Mouse (Mus musculus) limb, embryonic 14.5 days (tissue): ENCODE results near the gene Slc16a5. TPM values are rescaled to one million over a fixed set of nuclear protein-coding genes. Genes with fewer than 3 reads are reported as not detected.
A peak's percentile ranks its signal among the peaks of the same experiment; 100 is the strongest.
"Not testable (repeated sequence)": the region's sequence is repeated elsewhere in the genome, so short reads cannot be mapped to it uniquely, and the experiment has no call there.

ENCODE experiments used
- ATAC-seq: fragments of 200-750 bp; cut with Nextera tagmentation; 2 replicates; pipeline ENCODE4 v1.8.0; 2017; ENCODE audit warnings: low read depth, moderate number of reproducible peaks, moderate TSS enrichment; ENCODE audit not compliant: low FRiP score
- DNase-seq: peaks from one replicate; pipeline ENCODE4 v3.0.0-alpha.2; 2015; ENCODE audit warnings: low spot score
- H3K27ac ChIP-seq: fragments of 300-500 bp; sonication (generic); replicated peaks from 2 replicates; pipeline ENCODE4 v1.5.1; 2014; ENCODE audit warnings: low read depth, mild to moderate bottlenecking, low read length, moderate library complexity, mixed read lengths
- H3K27me3 ChIP-seq: fragments of 300-500 bp; sonication (generic); 2 replicates; pipeline ENCODE4 v1.6.1; 2014; ENCODE audit warnings: low read length, mixed read lengths; ENCODE audit not compliant: control insufficient read depth, insufficient read depth
- H3K36me3 ChIP-seq: fragments of 300-500 bp; sonication (generic); 2 replicates; pipeline ENCODE4 v1.6.1; 2014; ENCODE audit warnings: mild to moderate bottlenecking, low read length, moderate library complexity, mixed read lengths; ENCODE audit not compliant: control insufficient read depth, insufficient read depth
- H3K4me1 ChIP-seq: fragments of 300-500 bp; sonication (generic); 2 replicates; pipeline ENCODE4 v1.6.1; 2014; ENCODE audit warnings: antibody characterized with exemption, low read length, mixed read lengths; ENCODE audit not compliant: control insufficient read depth, insufficient read depth
- H3K4me2 ChIP-seq: fragments of 300-500 bp; sonication (generic); replicated peaks from 2 replicates; pipeline ENCODE4 v1.6.1; 2014; ENCODE audit warnings: low read depth, mild to moderate bottlenecking, low read length, moderate library complexity; ENCODE audit not compliant: severe bottlenecking
- H3K4me3 ChIP-seq: fragments of 300-500 bp; sonication (generic); replicated peaks from 2 replicates; pipeline ENCODE4 v1.5.1; 2014; ENCODE audit warnings: low read length
- H3K9ac ChIP-seq: fragments of 300-500 bp; sonication (generic); 2 replicates; pipeline ENCODE4 v1.6.1; 2014; ENCODE audit warnings: mild to moderate bottlenecking, low read depth, low read length, moderate library complexity; ENCODE audit not compliant: severe bottlenecking
- H3K9me3 ChIP-seq: fragments of 300-500 bp; sonication (generic); 2 replicates; pipeline ENCODE4 v1.6.1; 2016; ENCODE audit warnings: low read length; ENCODE audit not compliant: control insufficient read depth
- POLR2A ChIP-seq: fragments of 200-500 bp; IDR thresholded peaks from 2 replicates; pipeline ENCODE4 v1.8.0; 2012; ENCODE audit warnings: inconsistent platforms, mild to moderate bottlenecking, moderate library complexity, borderline replicate concordance; ENCODE audit not compliant: insufficient read depth, insufficient read length; ENCODE audit errors: extremely low read depth
- WGBS: fragments of 180-500 bp; shearing (Covaris S2); extraction: QIAGEN DNeasy Blood & Tissue Kit; methylation state at CpG from one replicate; pipeline ENCODE4 v1.1.7; 2014; 5-methylcytosine and 5-hydroxymethylcytosine counted together
- polyA plus RNA-seq, 2 experiments: library from polyadenylated mRNA; depleted of rRNA in 1 of 2; stranded (reverse) in 1 of 2; unstranded in 1 of 2; fragments of >200 nt; fragmentation: Nextera tagmentation in 1 of 2; extraction: Ambion mirVana in 1 of 2; gene quantifications; 2 replicates each; pipeline versions ENCODE4 v1.2.1 to v1.2.3; 2012 to 2014

The Slc16a5 gene
- polyA plus RNA-seq, 2 experiments: 0.04 TPM; not detected in 1

GRCm38 (mm10) chr11:115488551-115489104 lies 26.4 kb downstream of the Slc16a5 start:
- Histone ChIP-seq H3K4me1 (0 out of 2 replicates have a peak, but pooled peaks cover 5% of the 10 kb centered on the region), H3K27ac (no peak overlapping the region), H3K4me2 (no peak overlapping the region), H3K9me3 (no peaks in the 10 kb centered on the region), H3K9ac (no peak overlapping the region), H3K4me3 (no peak overlapping the region), H3K27me3 (no peaks in the 10 kb centered on the region), H3K36me3 (peaks cover 16% of the 10 kb centered on the region; the same call in 1 of the 2 replicates)
- ATAC-seq (no peak), DNase-seq (no peak)
- 85% methylated on average over 17 of the region's 19 CpGs for WGBS
- TF ChIP-seq POLR2A: no peak

GRCm38 (mm10) chr11:115490441-115491355 lies 28.4 kb downstream of the Slc16a5 start:
- no peak for TF ChIP-seq POLR2A
- Histone ChIP-seq H3K27ac (peak overlapping the region; percentile 88), H3K36me3 (peaks cover 16% of the 10 kb centered on the region; the same call in 1 of the 2 replicates), H3K9me3 (no peaks in the 10 kb centered on the region), H3K27me3 (no peaks in the 10 kb centered on the region), H3K9ac (peak overlapping the region; percentile 66), H3K4me3 (peak overlapping the region; percentile 68), H3K4me2 (peak overlapping the region; percentile 58), H3K4me1 (0 out of 2 replicates have a peak, but pooled peaks cover 5% of the 10 kb centered on the region)
- 26% methylated on average over 25 of the region's 25 CpGs for WGBS
- ATAC-seq: peak; percentile 42
- no peak for DNase-seq

- Histone ChIP-seq H3K4me1 (0 out of 2 replicates have a peak, but pooled peaks cover 5% of the 10 kb centered on the region), H3K9me3 (no peaks in the 10 kb centered on the region), H3K4me3 (peak within 1 kb of the TSS; percentile 68), H3K9ac (peak within 1 kb of the TSS; percentile 66), H3K27ac (peak within 1 kb of the TSS; percentile 88), H3K27me3 (no peaks in the 10 kb centered on the region), H3K4me2 (peak within 1 kb of the TSS; percentile 58), H3K36me3 (peaks cover 16% of the 10 kb centered on the region; the same call in 1 of the 2 replicates)
- TF ChIP-seq POLR2A: peak; percentile 63; the same call in 1 of the 2 replicates
- DNase-seq: peak; percentile 71
- under 1% methylated on average over 38 of the region's 43 CpGs for whole genome bisulfite sequencing
- ATAC-seq: peak; percentile 88
Measured at GRCm38 (mm10) chr11:115491356-115492083, 29.2 kb downstream of the Slc16a5 start, which contains the start of gene Nt5c. Nt5c (minus strand) TSS chr11:115491862.

GRCm38 (mm10) chr11:115492387-115492786 lies 30.1 kb downstream of the Slc16a5 start:
- H3K9ac ChIP-seq: peak overlapping the region; percentile 66; the same call in 1 of the 2 replicates
- WGBS: 34% methylated on average over 6 of the region's 6 CpGs

GRCm38 (mm10) chr11:115496559-115496958 lies 34.3 kb downstream of the Slc16a5 start:
- not testable (repeated sequence) for H3K27ac ChIP-seq, H3K9ac ChIP-seq, H3K4me3 ChIP-seq, H3K9me3 ChIP-seq, H3K4me2 ChIP-seq, ATAC-seq, DNase-seq, H3K4me1 ChIP-seq, H3K27me3 ChIP-seq
- peaks cover 47% of the 10 kb centered on the region for H3K36me3 ChIP-seq
- WGBS: 92% methylated on average over 9 of the region's 9 CpGs

More at GRCm38 (mm10) chr11:115492387-115492786, 30.1 kb downstream of the Slc16a5 start:
- ATAC-seq (no peak), DNase-seq (no peak)
- no peak for TF ChIP-seq POLR2A
- Histone ChIP-seq H3K27ac (no peak overlapping the region), H3K4me1 (0 out of 2 replicates have a peak, but pooled peaks cover 5% of the 10 kb centered on the region), H3K36me3 (peaks cover 22% of the 10 kb centered on the region), H3K9me3 (no peaks in the 10 kb centered on the region), H3K4me3 (peak overlapping the region; percentile 68), H3K27me3 (no peaks in the 10 kb centered on the region), H3K4me2 (peak overlapping the region; percentile 58)
